ENCODE assay signal across 9 mouse cellular contexts in genomic region chr16:21274012-21274528, GRCm38 (mm10).
DNase-seq lines count a peak whose midpoint lies in the region; ATAC-seq lines count a peak whose summit lies in the region.
"Had no signal": no experiment of that assay in that cellular context is flagged by ENCODE, and none has a peak within 500 bp of the region (broad histone marks: within the 10 kb centered on the region; RNA-seq: fewer than 3 reads in every experiment).

No protein-coding gene starts in this region.

- no peak overlapping the region for H3K4me3 ChIP-seq in lung, embryonic 15.5 days
- H3K4me3 ChIP-seq in forebrain, embryonic 16.5 days (replicated peaks; ENCODE audit: low read length): no peak overlapping the region
- no peak overlapping the region for H3K4me3 ChIP-seq in stomach, embryonic 15.5 days (replicated peaks)

- no peaks in the 10 kb centered on the region for H3K36me3 ChIP-seq in lung, embryonic 15.5 days
- H3K36me3 ChIP-seq in forebrain, embryonic 16.5 days (ENCODE audit: control insufficient read depth, insufficient read depth): no peaks in the 10 kb centered on the region
- no peaks in the 10 kb centered on the region for H3K36me3 ChIP-seq in stomach, embryonic 15.5 days

- H3K9ac ChIP-seq in lung, embryonic 15.5 days: no peak overlapping the region
- no peak overlapping the region; the same call in 1 of the 2 replicates for H3K9ac ChIP-seq in forebrain, embryonic 16.5 days (replicated peaks; ENCODE audit: low read depth, low read length)
- no peak overlapping the region for H3K9ac ChIP-seq in stomach, embryonic 15.5 days

- no peaks in the 10 kb centered on the region for H3K9me3 ChIP-seq in lung, embryonic 15.5 days
- peaks cover 8% of the 10 kb centered on the region for H3K9me3 ChIP-seq in forebrain, embryonic 16.5 days (ENCODE audit: control insufficient read depth, low read length)
- H3K9me3 ChIP-seq in stomach, embryonic 15.5 days: no peaks in the 10 kb centered on the region

- peak; percentile 32; the same call in 1 of the 2 replicates for ATAC-seq in lung, embryonic 15.5 days (ENCODE audit: borderline replicate concordance, extremely low read depth, low FRiP score, low TSS enrichment)
- ATAC-seq in forebrain, embryonic 16.5 days: peak; percentile 86
- ATAC-seq in stomach, embryonic 15.5 days (ENCODE audit: insufficient read depth, low FRiP score, low read depth): peak; percentile 75

- no peaks in the 10 kb centered on the region for H3K27me3 ChIP-seq in lung, embryonic 15.5 days
- no peaks in the 10 kb centered on the region for H3K27me3 ChIP-seq in forebrain, embryonic 16.5 days (replicated peaks; ENCODE audit: control insufficient read depth, insufficient read depth, low read length)
- no peaks in the 10 kb centered on the region for H3K27me3 ChIP-seq in stomach, embryonic 15.5 days (replicated peaks)

- WGBS in lung, embryonic 15.5 days: 0% methylated on average over 2 of the region's 2 CpGs
- WGBS in forebrain, embryonic 16.5 days: 0% methylated on average over 2 of the region's 2 CpGs
- 11% methylated on average over 2 of the region's 2 CpGs for WGBS in stomach, embryonic 15.5 days

- peak overlapping the region; percentile 60 for H3K27ac ChIP-seq in lung, embryonic 15.5 days
- H3K27ac ChIP-seq in forebrain, embryonic 16.5 days (ENCODE audit: low read length): peak overlapping the region; percentile 3; the same call in 1 of the 2 replicates
- H3K27ac ChIP-seq in stomach, embryonic 15.5 days: peak overlapping the region; percentile 14; the same call in 1 of the 2 replicates

- no peak for DNase-seq in lung, postnatal 10 days
- peak; percentile 43 to 67 for DNase-seq in kidney, postnatal 4 days
- DNase-seq in adrenal gland, postnatal 36 days: no peak
- DNase-seq in c-Kit-positive CD71-positive TER-119-positive erythroid progenitor cells, embryonic 14.5 days (ENCODE audit: low spot score): no peak
- DNase-seq in thymus, postnatal 25 days: no peak
- DNase-seq: cerebellum, adult 11-12 months had no signal

- H3K4me1 ChIP-seq in lung, embryonic 15.5 days: peaks cover 41% of the 10 kb centered on the region
- H3K4me1 ChIP-seq in forebrain, embryonic 16.5 days (replicated peaks; ENCODE audit: control insufficient read depth, insufficient read depth, low read length): peaks cover 23% of the 10 kb centered on the region
- peaks cover 27% of the 10 kb centered on the region for H3K4me1 ChIP-seq in stomach, embryonic 15.5 days

- H3K4me2 ChIP-seq in lung, embryonic 15.5 days: no peak overlapping the region; the same call in 1 of the 2 replicates
- no peak overlapping the region; the same call in 1 of the 2 replicates for H3K4me2 ChIP-seq in forebrain, embryonic 16.5 days (ENCODE audit: low read length)
- peak overlapping the region; percentile 8; the same call in 1 of the 2 replicates for H3K4me2 ChIP-seq in stomach, embryonic 15.5 days

Comparison
In these comparisons a context has a peak if more than half of its experiments do, and no peak if none do; other contexts are left out.
1. ATAC-seq: peak in every context shown above with its lines; median percentile 86 in forebrain, embryonic 16.5 days; 75 in stomach, embryonic 15.5 days; 32 in lung, embryonic 15.5 days.
2. H3K27ac ChIP-seq: peak in every context shown above with its lines; median percentile 60 in lung, embryonic 15.5 days; 14 in stomach, embryonic 15.5 days; 3 in forebrain, embryonic 16.5 days.
3. DNase-seq: peak in kidney, postnatal 4 days (2 of 2); none in lung, postnatal 10 days (single experiment), adrenal gland, postnatal 36 days (0 of 2), c-Kit-positive CD71-positive TER-119-positive erythroid progenitor cells, embryonic 14.5 days (single experiment) and thymus, postnatal 25 days (single experiment).